Mouse (Mus musculus): ENCODE data around the gene Gabrb2. TPM values are rescaled to one million over a fixed set of nuclear protein-coding genes. Genes with fewer than 3 reads are reported as not detected.

Gene Gabrb2
- polyA plus RNA-seq, 1 experiment from 2014 or later, result 1.2 TPM

DNA sequence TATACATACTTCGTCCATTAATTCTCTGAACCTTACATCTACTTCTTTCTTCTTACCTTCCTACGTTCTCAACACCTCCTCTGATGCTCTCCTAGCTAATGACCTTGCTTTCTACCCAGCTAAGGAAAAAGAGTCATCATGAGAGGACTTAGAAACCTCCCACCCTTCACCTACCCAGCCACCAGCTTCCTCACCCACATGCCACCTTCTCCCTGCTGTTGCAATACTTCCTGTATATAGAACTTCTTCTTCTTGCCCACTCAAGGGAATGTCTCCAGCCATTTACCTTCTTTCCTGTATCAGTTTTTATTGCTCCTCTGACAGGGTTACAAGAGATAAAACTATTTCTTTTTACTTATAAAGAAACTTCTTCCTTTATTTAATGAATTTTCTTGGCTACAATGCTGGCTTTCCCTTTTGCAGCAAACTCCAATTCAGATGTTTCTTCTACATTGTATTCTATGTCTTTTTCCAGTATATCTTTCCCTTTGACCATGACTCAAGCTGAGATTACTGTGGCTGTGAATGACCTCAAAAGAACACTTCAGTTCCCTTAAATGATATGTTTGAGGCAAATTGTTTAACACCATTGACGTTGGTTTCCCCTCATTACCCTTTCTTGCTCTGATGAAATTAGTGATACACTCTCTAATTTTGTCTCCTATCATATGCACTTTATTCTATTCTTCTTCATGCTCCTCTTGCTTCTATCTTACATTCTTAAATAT, 155.8 kb downstream of the Gabrb2 start:
- H3K9me3 ChIP-seq (ENCODE audit: low read depth, low read length), result no peaks in the 10 kb centered on the region
- WGBS, result 68% methylated on average over 3 of the region's 3 CpGs
- H3K27ac ChIP-seq (ENCODE audit: low read depth), result no peak overlapping the region
- TF ChIP-seq CTCF (IDR thresholded peaks at IDR 0.05; ENCODE audit: low read depth), result no peak
- no peak overlapping the region for H3K9ac ChIP-seq
- H3K27me3 ChIP-seq (ENCODE audit: insufficient read depth, low read length), result no peaks in the 10 kb centered on the region
- no peaks in the 10 kb centered on the region for H3K36me3 ChIP-seq (ENCODE audit: insufficient read depth)
- DNase-seq (no peak), ATAC-seq (ENCODE audit: insufficient read depth) (no peak)
- no peak overlapping the region for H3K4me3 ChIP-seq (ENCODE audit: low read depth, low read length)
- no peaks in the 10 kb centered on the region for H3K4me1 ChIP-seq (ENCODE audit: insufficient read depth)
- H3K4me2 ChIP-seq, result no peak overlapping the region

DNA sequence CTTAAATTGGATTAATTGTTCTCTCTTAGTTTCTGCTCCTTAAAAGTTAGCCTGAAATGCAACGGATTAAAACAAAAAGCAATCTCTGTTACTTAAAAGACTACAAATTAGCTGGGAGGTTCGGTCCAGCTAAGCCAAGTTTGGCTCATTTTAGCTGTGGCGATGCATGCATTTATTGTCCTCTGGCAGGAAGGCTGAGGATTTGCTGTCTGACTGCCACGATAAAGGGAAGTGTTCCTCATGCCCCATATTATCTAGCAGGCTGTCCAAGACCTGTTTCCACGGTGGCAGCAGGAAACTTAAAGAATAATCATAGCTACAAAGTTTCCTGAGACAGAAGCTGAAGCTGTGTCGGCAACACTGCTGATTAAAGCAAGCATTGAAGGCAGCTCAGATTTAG, 160.2 kb downstream of the Gabrb2 start:
- H3K9ac ChIP-seq, result no peak overlapping the region
- ATAC-seq (ENCODE audit: insufficient read depth), result no peak
- H3K4me2 ChIP-seq, result no peak overlapping the region
- WGBS, result 64% methylated on average over 6 of the region's 6 CpGs
- H3K4me3 ChIP-seq (ENCODE audit: low read depth, low read length), result no peak overlapping the region
- H3K27me3 ChIP-seq (ENCODE audit: insufficient read depth, low read length), result no peaks in the 10 kb centered on the region
- no peaks in the 10 kb centered on the region for H3K4me1 ChIP-seq (ENCODE audit: insufficient read depth)
- no peaks in the 10 kb centered on the region for H3K9me3 ChIP-seq (ENCODE audit: low read depth, low read length)
- TF ChIP-seq CTCF (IDR thresholded peaks at IDR 0.05; ENCODE audit: low read depth), result no peak
- DNase-seq, result no peak
- H3K27ac ChIP-seq (ENCODE audit: low read depth), result no peak overlapping the region
- H3K36me3 ChIP-seq (ENCODE audit: insufficient read depth), result no peaks in the 10 kb centered on the region

DNA sequence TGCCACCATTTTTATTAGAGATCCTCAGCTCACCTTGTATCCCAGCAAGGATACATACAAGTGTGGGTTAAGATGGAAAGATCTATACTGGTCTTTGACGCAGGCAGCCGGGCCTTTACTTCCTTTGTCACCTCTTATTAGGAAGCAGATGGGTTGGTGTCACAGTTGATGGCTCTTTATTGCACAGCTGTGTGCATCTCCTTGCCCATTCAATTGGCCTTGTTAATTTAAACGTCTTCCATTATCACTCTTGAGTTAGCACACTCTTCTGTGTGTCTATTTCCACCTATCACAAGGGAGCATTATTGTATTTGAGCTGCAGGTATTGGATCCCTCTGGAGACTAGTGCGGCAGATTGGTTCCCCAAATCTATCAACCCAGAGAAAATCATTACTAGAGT, 161.6 kb downstream of the Gabrb2 start:
- Histone ChIP-seq H3K4me2 (no peak overlapping the region), H3K27ac (ENCODE audit: low read depth) (no peak overlapping the region), H3K4me1 (ENCODE audit: insufficient read depth) (no peaks in the 10 kb centered on the region), H3K36me3 (ENCODE audit: insufficient read depth) (no peaks in the 10 kb centered on the region), H3K9ac (no peak overlapping the region), H3K27me3 (ENCODE audit: insufficient read depth, low read length) (no peaks in the 10 kb centered on the region), H3K9me3 (ENCODE audit: low read depth, low read length) (no peaks in the 10 kb centered on the region), H3K4me3 (ENCODE audit: low read depth, low read length) (no peak overlapping the region)
- 79% methylated on average over 4 of the region's 4 CpGs for WGBS
- DNase-seq, result no peak
- no peak for TF ChIP-seq CTCF (IDR thresholded peaks at IDR 0.05; ENCODE audit: low read depth)
- no peak for ATAC-seq (ENCODE audit: insufficient read depth)

DNA sequence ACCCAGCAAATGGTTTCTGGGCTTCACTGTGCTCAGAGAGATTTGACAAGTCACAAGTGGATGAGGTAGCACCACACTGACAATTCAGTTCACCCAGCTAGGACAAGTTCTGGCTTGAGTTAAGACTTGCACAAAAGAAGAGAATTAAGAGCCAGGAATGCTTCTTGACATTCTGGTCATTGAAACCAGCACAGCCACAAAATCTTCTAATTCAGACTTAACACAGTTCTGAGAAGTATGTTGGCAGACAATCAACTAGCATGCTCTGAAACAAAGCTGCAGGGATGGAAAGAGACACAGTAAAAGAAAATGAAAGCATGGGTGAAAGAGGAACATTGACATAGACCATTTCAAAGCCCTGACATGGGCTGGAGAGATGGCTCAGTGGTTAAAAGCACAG, 162.2 kb downstream of the Gabrb2 start:
- no peak overlapping the region for H3K27ac ChIP-seq (ENCODE audit: low read depth)
- no peak overlapping the region for H3K4me2 ChIP-seq
- no peaks in the 10 kb centered on the region for H3K27me3 ChIP-seq (ENCODE audit: insufficient read depth, low read length)
- TF ChIP-seq CTCF (IDR thresholded peaks at IDR 0.05; ENCODE audit: low read depth), result no peak
- ATAC-seq (ENCODE audit: insufficient read depth) (no peak), DNase-seq (no peak)
- H3K4me3 ChIP-seq (ENCODE audit: low read depth, low read length), result no peak overlapping the region
- no peaks in the 10 kb centered on the region for H3K9me3 ChIP-seq (ENCODE audit: low read depth, low read length)
- no peaks in the 10 kb centered on the region for H3K4me1 ChIP-seq (ENCODE audit: insufficient read depth)
- H3K9ac ChIP-seq, result no peak overlapping the region
- H3K36me3 ChIP-seq (ENCODE audit: insufficient read depth), result no peaks in the 10 kb centered on the region

DNA sequence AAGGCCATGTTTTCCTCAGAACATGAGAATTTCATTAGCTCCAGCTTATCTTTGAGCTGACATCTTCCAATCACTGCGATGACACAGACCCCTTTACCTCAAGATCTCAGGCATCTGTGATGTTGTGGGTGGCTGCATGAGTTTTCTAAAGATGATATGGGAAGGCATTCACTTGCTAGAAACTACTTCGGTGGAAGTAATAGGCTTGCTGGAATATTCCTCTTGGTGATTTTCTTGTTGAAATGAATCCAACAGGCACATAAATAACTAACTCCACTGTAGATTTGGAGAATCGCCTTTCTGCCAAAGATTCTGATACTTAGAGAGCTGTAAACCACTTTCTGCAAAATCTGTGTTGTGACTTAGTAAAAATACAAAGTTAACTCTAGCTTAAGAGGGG, 172.9 kb downstream of the Gabrb2 start:
- H3K9me3 ChIP-seq (ENCODE audit: low read depth, low read length), result no peaks in the 10 kb centered on the region
- TF ChIP-seq CTCF (IDR thresholded peaks at IDR 0.05; ENCODE audit: low read depth), result no peak
- 72% methylated on average over 3 of the region's 3 CpGs for WGBS
- no peaks in the 10 kb centered on the region for H3K27me3 ChIP-seq (ENCODE audit: insufficient read depth, low read length)
- no peaks in the 10 kb centered on the region for H3K36me3 ChIP-seq (ENCODE audit: insufficient read depth)
- ATAC-seq (ENCODE audit: insufficient read depth) (no peak), DNase-seq (no peak)
- H3K27ac ChIP-seq (ENCODE audit: low read depth), result no peak overlapping the region
- no peak overlapping the region for H3K4me2 ChIP-seq
- no peak overlapping the region for H3K4me3 ChIP-seq (ENCODE audit: low read depth, low read length)
- no peak overlapping the region for H3K9ac ChIP-seq
- H3K4me1 ChIP-seq (ENCODE audit: insufficient read depth), result no peaks in the 10 kb centered on the region

DNA sequence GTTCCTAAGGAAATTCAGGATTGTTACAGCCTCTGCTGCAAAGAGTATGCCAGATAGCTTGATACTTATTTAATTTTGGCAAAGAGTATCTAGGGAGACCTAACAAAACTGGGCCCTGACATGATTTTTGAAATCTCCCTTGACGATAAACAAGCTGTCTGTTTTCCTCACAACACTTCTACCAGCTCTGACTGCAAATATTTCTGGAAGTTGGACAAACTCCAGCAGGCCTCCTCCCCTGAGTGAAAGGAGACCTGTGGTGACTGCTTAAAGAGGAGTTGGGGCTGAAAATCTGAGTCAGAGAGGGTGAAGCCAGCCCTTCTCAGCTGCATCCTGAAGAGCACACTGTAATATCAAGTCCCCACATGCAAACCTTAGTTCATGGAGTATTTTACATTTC, 186.7 kb downstream of the Gabrb2 start:
- Histone ChIP-seq H3K4me3 (ENCODE audit: low read depth, low read length) (no peak overlapping the region), H3K27ac (ENCODE audit: low read depth) (no peak overlapping the region), H3K9ac (no peak overlapping the region), H3K4me2 (no peak overlapping the region), H3K27me3 (ENCODE audit: insufficient read depth, low read length) (no peaks in the 10 kb centered on the region), H3K36me3 (ENCODE audit: insufficient read depth) (no peaks in the 10 kb centered on the region), H3K4me1 (ENCODE audit: insufficient read depth) (no peaks in the 10 kb centered on the region), H3K9me3 (ENCODE audit: low read depth, low read length) (no peaks in the 10 kb centered on the region)
- no peak for TF ChIP-seq CTCF (IDR thresholded peaks at IDR 0.05; ENCODE audit: low read depth)
- WGBS, result 51% methylated on average over 1 of the region's 1 CpGs
- DNase-seq (peak; percentile 80), ATAC-seq (ENCODE audit: insufficient read depth) (peak; percentile 75; the same call in 1 of the 2 replicates)

DNA sequence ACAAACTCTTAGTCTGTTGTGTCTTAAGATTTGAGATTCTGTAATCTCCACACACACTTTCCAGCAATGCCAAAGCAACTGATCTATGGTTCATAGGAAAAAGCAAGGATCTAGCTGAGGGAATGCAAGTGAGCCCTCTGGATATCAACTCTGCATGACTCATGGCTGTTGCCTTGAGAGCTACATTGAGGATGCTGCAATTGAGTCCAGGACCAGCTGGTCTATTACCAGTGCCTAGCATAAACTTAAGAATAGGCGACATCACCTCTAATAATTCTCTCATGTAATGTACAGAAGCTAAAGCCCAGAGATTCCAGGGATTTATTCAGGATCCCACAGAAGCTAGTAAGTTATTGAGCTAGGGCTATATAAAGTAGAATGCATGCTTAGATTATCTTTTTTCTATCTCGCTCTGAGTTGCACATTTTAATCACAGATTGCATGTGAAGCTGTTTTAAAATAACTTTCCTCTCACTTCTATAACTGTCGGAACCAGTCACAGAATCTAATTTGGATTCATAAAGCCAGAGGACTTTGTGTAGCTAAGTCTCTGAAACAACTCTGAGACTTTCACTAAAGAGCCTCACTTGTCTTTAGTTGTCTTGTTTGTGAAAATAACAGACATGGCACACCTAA, 189.7 kb downstream of the Gabrb2 start:
- Histone ChIP-seq H3K9ac (no peak overlapping the region), H3K4me1 (ENCODE audit: insufficient read depth) (no peaks in the 10 kb centered on the region), H3K9me3 (ENCODE audit: low read depth, low read length) (no peaks in the 10 kb centered on the region), H3K4me2 (no peak overlapping the region), H3K27ac (ENCODE audit: low read depth) (no peak overlapping the region), H3K27me3 (ENCODE audit: insufficient read depth, low read length) (no peaks in the 10 kb centered on the region), H3K36me3 (ENCODE audit: insufficient read depth) (no peaks in the 10 kb centered on the region), H3K4me3 (ENCODE audit: low read depth, low read length) (no peak overlapping the region)
- ATAC-seq (ENCODE audit: insufficient read depth) (no peak), DNase-seq (no peak)
- TF ChIP-seq CTCF (IDR thresholded peaks at IDR 0.05; ENCODE audit: low read depth), result no peak
- 85% methylated on average over 3 of the region's 3 CpGs for WGBS

All from lung, embryonic 14.5 days (tissue).